Mouse (Mus musculus) embryonic stem cell, embryonic (primary cell): ENCODE data around the gene Chrna1.
"Not testable (repeated sequence)": the region's sequence is repeated elsewhere in the genome, so short reads cannot be mapped to it uniquely, and the experiment has no call there.

Source experiments
- CTCF ChIA-PET, 4 experiments: fragments of 300-600 bp in 2 of 4; fragments of 350-600 bp in 2 of 4; sonication (Branson Sonifier 250); formaldehyde crosslinking; loops; one replicate each; lab custom pipeline; 2022; ENCODE audit warnings: inconsistent platforms in 2 of 4; lab: Charles Lee
- POLR2A ChIA-PET, 4 experiments: fragments of 300-600 bp in 2 of 4; fragments of 350-600 bp in 2 of 4; sonication (Branson Sonifier 250); formaldehyde crosslinking; loops; one replicate each; lab custom pipeline; 2022; ENCODE audit warnings: antibody characterized with exemption in 4 of 4, inconsistent platforms in 1 of 4; lab: Charles Lee

Chrna1 gene

GRCm38 (mm10) chr2:73572539-73573372 is 7.4 kb downstream of the Chrna1 start:
- CTCF ChIA-PET = interaction anchor here (0.5 to 2.3 kb wide), 40 partner anchors 10 to 1100 kb away, joined by 3 to 16 read pairs (median 3); no protein-coding TSS in a partner anchor
- POLR2A ChIA-PET = interaction anchor here in 3 of 4 experiments (0.6 to 4.1 kb wide), 18 partner anchors 9 to 369 kb away, joined by 3 to 36 read pairs (median 3); no protein-coding TSS in a partner anchor

- CTCF ChIA-PET = interaction anchor here (0.5 to 2.3 kb wide), 37 partner anchors 9 to 1101 kb away, joined by 3 to 16 read pairs (median 3); no protein-coding TSS in a partner anchor
- POLR2A ChIA-PET = interaction anchor here in 3 of 4 experiments (0.7 to 4.1 kb wide), 14 partner anchors 8 to 370 kb away, joined by 3 to 36 read pairs (median 3); no protein-coding TSS in a partner anchor
Measured at GRCm38 (mm10) chr2:73571901-73572300, 8.2 kb downstream of the Chrna1 start.

GRCm38 (mm10) chr2:73571304-73571703 is 8.8 kb downstream of the Chrna1 start:
- ChIA-PET POLR2A (interaction anchor here in 3 of 4 experiments (0.7 to 4.1 kb wide), 8 partner anchors 10 to 790 kb away, joined by 3 to 36 read pairs (median 4); no protein-coding TSS in a partner anchor), CTCF (interaction anchor here in 3 of 4 experiments (0.9 to 2.3 kb wide), 10 partner anchors 10 to 297 kb away, joined by 3 to 16 read pairs (median 6); no protein-coding TSS in a partner anchor)

- POLR2A ChIA-PET = interaction anchor here in 3 of 4 experiments (0.5 to 1.5 kb wide), 10 partner anchors 9 to 358 kb away, joined by 3 to 6 read pairs (median 3); no protein-coding TSS in a partner anchor
- CTCF ChIA-PET = interaction anchor here (0.5 to 3.6 kb wide), 44 partner anchors 11 to 1471 kb away, joined by 3 to 15 read pairs (median 4); partner anchors contain the start of genes Atf2 (in 1 of the 4), Chn1 (in 1 of the 4) and Chrna1 (in 1 of the 4)
Measured at GRCm38 (mm10) chr2:73566989-73567605, 13.0 kb downstream of the Chrna1 start.

GRCm38 (mm10) chr2:73566162-73566561 is 14.0 kb downstream of the Chrna1 start:
- ChIA-PET CTCF (interaction anchor here in 3 of 4 experiments (0.7 to 3.6 kb wide), 23 partner anchors 12 to 734 kb away, joined by 3 to 15 read pairs (median 3); no protein-coding TSS in a partner anchor), POLR2A (interaction anchor here in 1 of 4 experiments (0.5 to 2.1 kb wide), 5 partner anchors 13 to 294 kb away, joined by 3 to 6 read pairs (median 3); no protein-coding TSS in a partner anchor)

- ChIA-PET POLR2A (interaction anchor here in 2 of 4 experiments (0.7 to 4.8 kb wide), 6 partner anchors 8 to 244 kb away, joined by 3 to 36 read pairs (median 3); no protein-coding TSS in a partner anchor), CTCF (interaction anchor here in 1 of 4 experiments (1.2 to 3.6 kb wide), 2 partner anchors 13 to 230 kb away, joined by 3 to 15 read pairs; no protein-coding TSS in a partner anchor)
Measured at GRCm38 (mm10) chr2:73563690-73564089, 16.4 kb downstream of the Chrna1 start.

GRCm38 (mm10) chr2:73562656-73563055 is 17.5 kb downstream of the Chrna1 start:
- ChIA-PET CTCF (interaction anchor here in 3 of 4 experiments (0.5 to 3.3 kb wide), 3 partner anchors 10 to 210 kb away, joined by 3 to 16 read pairs (median 4); no protein-coding TSS in a partner anchor), POLR2A (interaction anchor here in 2 of 4 experiments (0.6 to 4.8 kb wide), 24 partner anchors 9 to 535 kb away, joined by 3 to 36 read pairs (median 5); partner anchors contain the start of gene Atf2 (in 1 of the 2))

GRCm38 (mm10) chr2:73561665-73562063 is 18.5 kb downstream of the Chrna1 start:
- ChIA-PET CTCF (interaction anchor here in 3 of 4 experiments (0.6 to 3.3 kb wide), 10 partner anchors 11 to 246 kb away, joined by 3 to 16 read pairs (median 5); partner anchors contain the start of gene Gpr155 (in 1 of the 3)), POLR2A (interaction anchor here in 3 of 4 experiments (0.6 to 4.8 kb wide), 50 partner anchors 8 to 1106 kb away, joined by 3 to 36 read pairs (median 4); partner anchors contain the start of genes Gpr155 (in 2 of the 3), Atf2 (in 1 of the 3), Chn1 (in 1 of the 3) and Chrna1 (in 1 of the 3))

GRCm38 (mm10) chr2:73560899-73561664 is 19.1 kb downstream of the Chrna1 start:
- CTCF ChIA-PET = interaction anchor here (0.5 to 3.3 kb wide), 25 partner anchors 7 to 1590 kb away, joined by 3 to 16 read pairs (median 4); partner anchors contain the start of genes Cir1 (in 1 of the 4), Gpr155 (in 1 of the 4) and Scrn3 (in 1 of the 4)
- POLR2A ChIA-PET = interaction anchor here in 3 of 4 experiments (0.6 to 4.8 kb wide), 67 partner anchors 8 to 1110 kb away, joined by 3 to 36 read pairs (median 4); partner anchors contain the start of genes Chn1 (in 2 of the 3), Gpr155 (in 2 of the 3), Atf2 (in 1 of the 3) and Chrna1 (in 1 of the 3)

GRCm38 (mm10) chr2:73560445-73560844 is 19.7 kb downstream of the Chrna1 start:
- ChIA-PET POLR2A (interaction anchor here in 3 of 4 experiments (0.6 to 4.8 kb wide), 48 partner anchors 7 to 1111 kb away, joined by 3 to 36 read pairs (median 4); partner anchors contain the start of genes Chn1 (in 2 of the 3), Atf2 (in 1 of the 3), Chrna1 (in 1 of the 3) and Cir1 (in 1 of the 3)), CTCF (interaction anchor here (0.5 to 3.3 kb wide), 19 partner anchors 8 to 1590 kb away, joined by 3 to 16 read pairs (median 5); partner anchors contain the start of genes Cir1 (in 1 of the 4) and Scrn3 (in 1 of the 4))

- POLR2A ChIA-PET = interaction anchor here in 1 of 4 experiments (0.6 to 1.1 kb wide), 2 partner anchors 29 to 116 kb away, joined by 3 read pairs; no protein-coding TSS in a partner anchor
Measured at GRCm38 (mm10) chr2:73557956-73558355, 22.2 kb downstream of the Chrna1 start.

GRCm38 (mm10) chr2:73557061-73557460 is 23.1 kb downstream of the Chrna1 start:
- POLR2A ChIA-PET = interaction anchor here in 1 of 4 experiments (0.6 to 1.1 kb wide), 2 partner anchors 30 to 117 kb away, joined by 3 read pairs; no protein-coding TSS in a partner anchor
- CTCF ChIA-PET = not testable (repeated sequence)

More at GRCm38 (mm10) chr2:73557956-73558355, 22.2 kb downstream of the Chrna1 start:
- CTCF ChIA-PET = no interaction called here

GRCm38 (mm10) chr2:73554389-73554788 is 25.7 kb downstream of the Chrna1 start:
- POLR2A ChIA-PET = interaction anchor here in 1 of 4 experiments (1.6 kb wide), 1 partner anchor 17 kb away, joined by 4 read pairs; no protein-coding TSS in a partner anchor

GRCm38 (mm10) chr2:73552926-73553325 is 27.2 kb downstream of the Chrna1 start:
- ChIA-PET CTCF (no interaction called here), POLR2A (interaction anchor here in 2 of 4 experiments (0.8 to 3.1 kb wide), 6 partner anchors 8 to 340 kb away, joined by 3 to 20 read pairs (median 4); no protein-coding TSS in a partner anchor)

More at GRCm38 (mm10) chr2:73554389-73554788, 25.7 kb downstream of the Chrna1 start:
- CTCF ChIA-PET = interaction anchor here in 2 of 4 experiments (0.6 to 1.1 kb wide), 3 partner anchors 12 to 1101 kb away, joined by 3 to 5 read pairs (median 4); no protein-coding TSS in a partner anchor

- ChIA-PET POLR2A (interaction anchor here in 2 of 4 experiments (1.0 to 3.1 kb wide), 5 partner anchors 10 to 164 kb away, joined by 3 to 29 read pairs (median 6); no protein-coding TSS in a partner anchor), CTCF (interaction anchor here (0.6 to 2.6 kb wide), 30 partner anchors 10 to 1123 kb away, joined by 3 to 15 read pairs (median 4); partner anchors contain the start of genes Chn1 (in 1 of the 4) and Gpr155 (in 1 of the 4))
Measured at GRCm38 (mm10) chr2:73550725-73551124, 29.4 kb downstream of the Chrna1 start.
